Mouse (Mus musculus): Measurements from ENCODE around the gene Gm20388.

- TF ChIP-seq POLR2A (IDR thresholded peaks at IDR 0.05; ENCODE audit: insufficient read depth, low read length) (no peak), EP300 (IDR thresholded peaks at IDR 0.05; ENCODE audit: insufficient read depth, low read depth, low read length) (no peak)
These were observed 527.2 kb downstream of the Gm20388 start for GRCm38 (mm10) chr8:120437666-120438395.

All from ES-Bruce4 (cell line).